Mouse (Mus musculus) gastrocnemius, postnatal 10 days (tissue): ENCODE measurements around the gene Cep170. TPM values are rescaled to one million over a fixed set of nuclear protein-coding genes. Genes with fewer than 3 reads are reported as not detected.
"Not testable (repeated sequence)": the region's sequence is repeated elsewhere in the genome, so short reads cannot be mapped to it uniquely, and the experiment has no call there.

Experiments
- DNase-seq: peaks from one replicate; pipeline ENCODE4 v3.0.0; 2021; ENCODE audit warnings: mixed read lengths
- long read RNA-seq, 2 experiments: library from polyadenylated mRNA; stranded (forward); transcript quantifications; one replicate each; pipeline ENCODE4 v2.0.0; 2021
- total RNA-seq, 2 experiments: library from RNA; stranded (reverse); gene quantifications; 2 replicates each; pipeline ENCODE4 v1.2.3; 2021

The Cep170 gene
- total RNA-seq, result 10 to 100 TPM; 23.6 to 32.7 TPM
- long read RNA-seq, experiment 1, partial matches to known transcripts, result 2 of 2 reads
- long read RNA-seq, experiment 1, other reads (novel, unspliced or antisense), result 0 of 2 reads
- long read RNA-seq, experiment 2, partial matches to known transcripts, result 1 of 2 reads
- long read RNA-seq, experiment 2, other reads (novel, unspliced or antisense), result 1 of 2 reads

- peak; percentile 100 for DNase-seq
These were observed at the start of gene Cep170 for GRCm38 (mm10) chr1:176814036-176814420. Gene Cep170, minus strand, starts transcription at chr1:176814067.

- peak; percentile 37 for DNase-seq
These were observed 48.2 kb upstream of the Cep170 start for GRCm38 (mm10) chr1:176861981-176862644.

DNA sequence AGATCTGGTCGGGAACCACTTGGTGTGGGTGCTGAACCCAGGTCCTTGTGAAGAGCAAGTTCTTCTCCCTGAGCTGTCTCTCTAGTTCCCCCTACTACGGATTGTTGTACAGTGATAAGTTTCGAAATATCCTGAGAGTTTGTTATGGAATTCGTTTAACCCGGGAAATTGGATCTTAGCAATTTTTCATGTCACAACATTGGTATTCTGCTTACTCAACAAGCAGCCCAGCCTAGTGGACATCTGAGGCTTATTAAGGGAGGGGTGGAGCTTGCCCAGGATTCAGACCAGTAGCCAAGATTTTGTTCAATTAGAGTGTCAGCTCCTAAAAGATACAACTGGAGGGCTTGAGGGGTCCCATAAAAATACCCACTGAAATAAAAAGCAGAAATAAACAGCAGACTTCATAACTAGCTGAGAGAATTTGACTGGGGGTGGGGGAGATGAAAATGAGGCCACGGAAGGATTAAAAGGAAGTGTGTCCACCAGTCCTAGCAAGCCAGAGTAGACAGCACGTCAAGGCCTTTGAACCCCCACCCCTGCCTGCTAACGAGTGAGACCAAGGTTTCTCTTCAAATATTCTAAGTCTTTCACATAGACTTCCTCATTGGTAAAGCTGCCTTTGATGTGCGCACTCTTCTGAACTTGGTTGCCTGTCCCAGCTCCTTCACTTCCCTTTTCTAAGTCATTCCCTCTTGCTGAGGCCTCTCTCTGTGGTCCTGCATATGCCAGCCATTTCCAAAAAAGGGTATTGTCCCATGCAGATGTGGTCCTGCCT lies 39.1 kb upstream of the Cep170 start:
- no peak for DNase-seq

DNA sequence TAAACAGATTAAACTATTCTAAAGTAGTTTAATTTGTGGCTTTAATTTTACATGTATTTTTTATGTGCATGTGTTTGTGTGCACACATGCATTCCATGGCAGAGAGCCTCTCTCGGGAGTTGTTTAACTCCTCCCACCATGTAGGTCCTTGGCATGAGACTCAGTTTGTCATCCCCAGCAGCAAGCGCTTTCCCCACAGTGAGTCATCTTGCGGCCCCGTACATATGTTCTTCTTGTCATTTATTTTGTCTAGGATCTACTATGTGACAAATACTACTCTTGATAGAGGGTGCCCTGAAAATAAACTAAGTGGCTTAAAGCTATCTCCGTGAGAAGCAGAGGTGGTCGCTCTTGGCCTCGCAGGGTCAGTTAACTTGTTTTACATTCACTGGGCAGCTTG lies 37.5 kb upstream of the Cep170 start:
- DNase-seq, result no peak

- DNase-seq, result peak; percentile 41
These were observed 35.5 kb upstream of the Cep170 start for GRCm38 (mm10) chr1:176849377-176849776.

DNA sequence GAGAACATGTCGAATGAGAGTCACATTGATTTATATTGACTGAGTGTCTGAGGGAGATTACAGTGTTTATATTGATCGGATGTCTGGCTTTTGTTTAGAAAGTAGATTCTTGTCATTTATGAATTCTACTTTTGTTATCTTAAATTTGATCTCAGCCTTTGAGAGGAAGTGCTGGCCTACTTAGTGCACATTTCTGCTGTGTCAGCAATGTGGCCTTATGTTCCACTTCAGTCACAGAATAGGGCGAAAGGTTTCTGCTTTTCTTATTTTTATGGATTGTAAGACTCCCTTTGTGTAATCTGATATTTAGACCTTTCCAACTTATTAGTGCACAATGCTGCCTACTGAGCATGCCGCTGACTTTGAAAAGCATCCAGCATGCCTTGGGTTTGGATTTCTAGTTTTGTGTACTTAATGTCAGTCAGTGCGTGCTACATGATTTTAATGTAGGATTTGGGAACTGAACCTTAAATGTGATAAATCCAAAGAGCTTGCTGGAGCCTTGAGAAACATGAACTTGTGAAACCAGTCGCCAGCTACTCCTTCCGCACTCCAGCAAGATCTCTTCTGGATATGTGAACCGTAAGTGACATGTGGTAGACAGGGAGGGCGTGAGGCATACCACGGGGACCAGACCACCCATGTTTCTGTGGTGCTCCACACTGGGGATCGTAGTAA lies 34.9 kb upstream of the Cep170 start:
- no peak for DNase-seq

DNA sequence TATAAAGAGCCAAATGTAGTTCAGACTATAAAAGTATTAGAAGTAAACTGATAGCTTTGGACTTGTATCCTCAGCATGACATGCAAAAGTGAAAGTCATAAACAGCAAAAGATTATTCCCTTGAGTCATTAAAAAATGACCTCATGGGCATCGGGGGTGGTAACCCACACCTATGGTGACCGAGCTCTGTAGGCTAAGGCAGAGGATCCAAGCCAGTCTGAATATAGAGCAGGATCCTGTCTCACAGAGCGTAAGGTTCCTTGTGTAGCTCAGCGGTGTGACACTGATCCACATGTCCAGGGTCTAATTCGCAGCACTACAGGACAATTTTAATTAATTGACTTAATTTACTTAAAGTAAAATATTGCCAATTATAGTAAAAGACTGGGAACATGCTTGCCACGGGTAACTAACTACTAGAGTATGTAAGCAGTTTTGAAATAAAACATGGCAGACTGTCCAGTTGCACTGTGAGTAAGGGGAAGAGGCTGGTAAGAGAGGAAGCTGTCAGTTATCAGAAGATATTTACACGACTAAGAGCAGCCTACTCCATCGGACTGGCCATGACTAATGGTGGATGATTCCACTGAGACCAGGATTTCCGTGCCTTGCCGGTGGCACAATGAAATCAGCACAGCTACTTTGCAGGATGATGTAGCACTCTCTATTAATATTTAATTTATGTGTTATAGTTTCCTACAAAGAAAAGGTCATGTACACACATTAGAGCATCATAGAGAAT lies 33.4 kb upstream of the Cep170 start:
- DNase-seq, result no peak

GRCm38 (mm10) chr1:176845082-176845977 lies 31.5 kb upstream of the Cep170 start:
- DNase-seq, result no peak

DNA sequence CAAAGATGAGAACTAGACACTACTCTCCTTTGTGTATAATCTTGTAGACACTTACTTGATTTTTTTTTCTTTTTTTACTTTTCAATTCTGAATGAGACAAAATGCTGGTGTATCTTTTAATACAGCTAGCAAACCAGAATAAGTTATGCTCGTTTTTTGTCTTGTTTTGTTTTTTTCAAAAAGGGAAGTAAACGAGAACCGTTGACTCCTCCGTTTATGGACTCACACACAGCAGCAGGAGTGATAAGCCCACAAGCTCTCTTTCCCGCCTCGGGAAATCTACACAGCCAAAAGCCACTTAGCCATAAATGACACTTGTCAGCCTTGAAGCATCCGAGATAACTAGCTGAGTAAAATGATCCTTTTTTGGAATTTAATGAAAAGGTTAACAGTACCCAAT lies 22.7 kb upstream of the Cep170 start:
- not testable (repeated sequence) for DNase-seq

DNA sequence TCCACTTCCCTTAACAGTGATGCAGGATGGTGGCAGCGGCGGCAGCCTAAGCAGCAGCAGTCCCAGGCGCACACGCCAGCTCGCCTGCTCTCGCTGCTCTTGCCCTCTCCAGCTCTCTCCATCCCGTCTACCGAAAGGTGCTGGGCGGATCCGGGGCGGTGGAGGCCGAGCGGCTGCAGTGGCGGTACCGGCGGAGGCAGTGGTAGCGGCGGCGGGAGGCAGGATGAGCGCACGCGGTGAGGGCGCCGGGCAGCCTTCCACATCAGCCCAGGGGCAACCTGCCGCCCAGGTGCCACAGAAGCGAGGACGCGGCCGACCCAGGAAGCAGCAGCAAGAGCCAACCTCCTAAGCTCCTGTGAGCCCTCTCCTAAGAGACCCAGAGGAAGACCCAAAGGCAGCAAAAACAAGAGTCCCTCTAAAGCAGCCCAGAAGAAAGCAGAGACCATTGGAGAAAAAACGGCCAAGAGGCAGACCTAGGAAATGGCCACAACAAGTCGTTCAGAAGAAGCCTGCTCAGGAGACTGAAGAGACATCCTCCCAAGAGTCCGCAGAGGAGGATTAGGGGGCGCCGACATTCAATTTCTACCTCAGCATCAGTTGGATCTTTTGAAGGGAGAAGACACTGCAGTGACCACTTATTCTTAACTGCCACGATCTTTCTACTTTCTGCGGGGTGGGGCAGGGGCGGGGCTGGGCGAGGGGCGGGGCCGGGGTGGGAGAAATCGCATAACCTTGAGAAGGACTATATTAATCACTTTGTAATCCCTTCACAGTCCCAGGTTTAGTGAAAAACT lies 21.8 kb upstream of the Cep170 start:
- no peak for DNase-seq

GRCm38 (mm10) chr1:176834880-176835279 lies 21.0 kb upstream of the Cep170 start:
- no peak for DNase-seq

DNA sequence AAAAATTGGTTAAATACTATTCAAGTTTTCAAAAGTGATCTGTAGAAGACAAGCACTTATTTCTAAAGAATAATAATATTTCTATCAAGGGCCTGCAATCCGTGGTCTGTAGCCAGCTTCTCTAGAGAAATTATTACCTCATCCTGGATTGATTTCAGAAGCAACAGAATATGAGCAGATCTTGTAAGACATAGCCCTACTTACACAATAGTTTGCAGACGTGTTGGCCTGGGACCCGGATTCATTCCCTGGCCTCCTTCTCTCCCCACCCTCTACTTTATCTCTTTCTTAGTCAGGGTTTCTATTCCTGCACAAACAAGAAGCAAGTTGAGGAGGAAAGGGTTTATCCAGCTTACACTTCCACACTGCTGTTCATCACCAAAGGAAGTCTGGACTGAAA lies 20.1 kb upstream of the Cep170 start:
- DNase-seq, result no peak

DNA sequence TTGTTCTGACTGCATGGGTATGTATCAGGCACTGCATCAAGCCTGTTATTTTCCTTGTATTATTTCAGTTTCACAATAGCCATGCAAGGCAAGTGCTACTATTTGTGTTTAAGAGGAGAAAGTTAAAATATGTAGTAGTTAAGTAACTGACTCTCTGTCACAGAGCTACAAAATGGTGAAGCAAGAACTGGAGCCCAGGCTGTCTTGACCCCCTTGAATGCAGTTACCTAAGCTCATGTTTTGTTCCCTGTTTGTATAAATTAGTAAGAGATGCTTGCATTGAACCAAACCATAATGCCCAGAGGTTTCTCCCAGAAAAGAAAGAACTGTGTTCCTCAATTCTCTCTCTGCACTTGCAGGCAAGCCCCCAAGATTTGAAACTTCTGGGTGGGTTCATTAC lies 19.4 kb upstream of the Cep170 start:
- DNase-seq, result no peak

- no peak for DNase-seq
These were observed 18.7 kb upstream of the Cep170 start for GRCm38 (mm10) chr1:176832607-176833006.

DNA sequence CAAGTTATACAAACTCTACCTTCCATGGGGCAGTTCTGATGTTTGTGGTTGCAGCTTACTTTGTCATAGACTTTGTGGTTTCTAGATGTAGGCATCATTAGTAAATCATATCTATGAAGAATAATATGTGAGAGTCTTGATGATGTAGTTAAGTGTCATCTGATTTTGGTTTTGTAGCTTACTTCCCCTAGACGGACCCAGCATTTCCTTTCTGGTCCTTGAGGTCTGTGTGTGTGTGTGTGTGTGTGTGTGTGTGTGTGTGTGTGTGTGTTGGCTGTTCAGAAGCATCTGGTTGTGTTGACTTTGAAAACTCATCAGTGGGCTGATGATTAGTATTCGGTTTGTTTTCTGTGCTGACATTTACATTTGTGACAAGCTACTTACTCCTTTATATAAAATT lies 18.2 kb upstream of the Cep170 start:
- DNase-seq, result no peak

DNA sequence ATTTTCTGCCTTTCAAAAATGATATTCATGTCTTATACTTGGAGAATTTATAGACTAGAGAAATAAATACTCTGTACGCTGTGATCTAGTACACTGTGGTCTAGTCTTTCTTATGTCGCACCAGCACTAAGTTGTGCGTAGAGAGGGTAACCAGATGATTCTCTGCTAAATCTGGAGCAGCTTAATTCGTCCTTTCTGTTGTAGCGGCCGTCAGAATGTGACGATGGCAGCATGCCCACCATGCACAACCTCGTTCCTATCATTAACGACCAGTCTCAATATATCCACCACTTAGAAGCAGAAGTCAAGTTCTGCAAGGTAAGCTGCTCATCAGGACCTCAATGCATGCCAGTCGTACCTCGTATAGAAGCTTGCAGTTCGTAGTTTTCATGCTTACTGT lies 14.8 kb upstream of the Cep170 start:
- DNase-seq, result no peak

GRCm38 (mm10) chr1:176827945-176828485 lies 14.1 kb upstream of the Cep170 start:
- no peak for DNase-seq

DNA sequence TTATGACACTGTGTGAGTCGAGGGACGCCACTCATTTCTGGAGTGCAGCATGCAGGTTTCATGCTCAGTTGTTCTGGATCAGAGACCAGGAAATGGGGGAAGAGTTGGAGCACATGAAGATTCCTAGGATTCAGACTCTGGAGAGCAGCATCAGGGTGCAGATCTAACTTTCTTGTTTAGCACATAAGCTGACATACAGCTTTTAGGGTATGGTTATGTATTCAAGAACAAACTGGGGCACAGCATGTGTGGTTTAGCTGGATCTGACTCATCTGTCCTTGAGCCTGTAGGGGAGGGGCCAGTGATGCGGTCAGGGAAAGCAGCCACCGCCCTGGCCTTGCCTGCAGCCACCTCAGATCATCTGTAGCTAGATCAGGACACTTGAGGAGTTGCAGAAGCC lies 13.5 kb upstream of the Cep170 start:
- DNase-seq, result no peak

DNA sequence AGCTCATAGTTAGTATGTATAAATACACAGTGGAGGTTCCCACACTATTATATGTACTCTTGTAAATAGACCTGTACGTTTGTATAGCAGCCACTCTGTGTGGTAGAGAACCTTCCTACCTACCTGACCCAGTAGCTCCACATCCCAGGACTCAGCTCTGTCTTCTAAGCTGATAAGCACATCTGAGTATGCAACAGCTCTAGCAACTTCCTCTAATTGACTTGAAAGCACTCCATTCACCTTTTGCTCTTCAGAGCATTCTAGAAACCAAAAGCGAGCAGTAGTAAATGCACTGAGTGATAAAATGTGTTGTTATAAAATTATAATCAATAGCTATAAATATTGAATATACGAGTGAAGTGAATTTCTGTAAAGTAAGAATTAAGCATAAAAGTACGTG lies 13.1 kb upstream of the Cep170 start:
- no peak for DNase-seq

- DNase-seq, result no peak
These were observed 12.3 kb upstream of the Cep170 start for GRCm38 (mm10) chr1:176826186-176826585.
